Mouse (Mus musculus) C2C12 (cell line): Measurements from ENCODE around the gene Satb2.

ENCODE experiments used
- CEBPB ChIP-seq: IDR thresholded peaks from one replicate; pipeline ENCODE4 v1.6.1; 2011; ENCODE audit warnings: low read depth, mild to moderate bottlenecking, control low read depth, moderate library complexity
- CTCF ChIP-seq: IDR thresholded peaks from one replicate; pipeline ENCODE4 v1.5.1; 2011; ENCODE audit not compliant: control insufficient read depth, insufficient read depth, insufficient read length
- MYOD1 ChIP-seq: IDR thresholded peaks from one replicate; pipeline ENCODE4 v1.6.1; 2011; ENCODE audit warnings: low read depth; ENCODE audit not compliant: control insufficient read depth, insufficient read length
- USF1 ChIP-seq: IDR thresholded peaks from one replicate; pipeline ENCODE4 v1.6.1; 2011; ENCODE audit warnings: low read depth, mild to moderate bottlenecking, control low read depth, moderate library complexity

- no peak for TF ChIP-seq USF1
- no peak for TF ChIP-seq CTCF
- TF ChIP-seq CEBPB = no peak
- TF ChIP-seq MYOD1 = no peak
Observed at GRCm38 (mm10) chr1:56845523-56846118, 132.8 kb downstream of the Satb2 start.
